Mouse (Mus musculus): Measurements from ENCODE around the gene Arhgap32. TPM values are rescaled to one million over a fixed set of nuclear protein-coding genes. Genes with fewer than 3 reads are reported as not detected.

Arhgap32 gene
- polyA plus RNA-seq, 1 experiment from 2014 or later = 0.32 TPM

DNA sequence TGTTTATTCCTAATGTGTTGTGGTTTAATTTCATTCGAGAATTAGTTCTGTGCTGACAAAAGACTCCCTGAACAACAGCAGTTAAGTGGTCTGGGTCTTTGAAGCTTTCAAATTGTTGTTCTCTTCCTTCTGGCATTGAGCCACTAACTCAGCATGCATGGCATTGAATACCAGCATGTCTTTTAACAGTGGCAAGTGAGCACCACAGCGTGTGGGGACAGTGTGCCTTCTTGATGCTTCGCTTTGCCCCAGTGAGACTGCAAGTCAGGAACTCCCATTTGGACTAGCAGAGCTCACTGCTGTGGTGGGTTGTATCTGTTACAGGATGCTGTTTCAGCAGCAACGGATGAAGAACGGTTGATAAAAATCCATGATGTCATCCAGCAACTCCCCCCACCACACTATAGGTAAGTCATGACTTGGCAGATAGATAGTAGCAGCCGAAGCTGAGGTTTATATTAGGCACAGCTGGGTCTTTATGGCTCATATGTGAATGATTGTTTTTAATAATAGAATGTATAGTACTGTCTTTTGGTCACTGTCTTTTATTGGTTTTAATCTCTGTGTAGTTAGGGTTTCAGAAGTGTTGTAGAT is 130.3 kb downstream of the Arhgap32 start:
- Histone ChIP-seq H3K36me3 (ENCODE audit: control insufficient read depth, insufficient read depth) (no peaks in the 10 kb centered on the region), H3K4me3 (ENCODE audit: low read depth, low read length) (no peak overlapping the region), H3K27me3 (ENCODE audit: control insufficient read depth, insufficient read depth, low read depth, low read length) (no peaks in the 10 kb centered on the region), H3K4me2 (ENCODE audit: low read depth, low read length) (no peak overlapping the region), H3K9me3 (replicated peaks; ENCODE audit: control insufficient read depth, low read length) (no peaks in the 10 kb centered on the region), H3K27ac (ENCODE audit: low read length) (no peak overlapping the region), H3K9ac (ENCODE audit: low read depth, low read length) (no peak overlapping the region), H3K4me1 (ENCODE audit: control insufficient read depth, low read depth, low read length) (no peaks in the 10 kb centered on the region; the same call in 1 of the 2 replicates)
- no peak for ATAC-seq (ENCODE audit: low read depth)
- WGBS (ENCODE audit: insufficient replicate concordance) = 53% methylated on average over 6 of the region's 6 CpGs

GRCm38 (mm10) chr9:32250486-32250885 is 134.6 kb downstream of the Arhgap32 start:
- H3K27ac ChIP-seq (ENCODE audit: low read length) = no peak overlapping the region
- WGBS (ENCODE audit: insufficient replicate concordance) = 47% methylated on average over 4 of the region's 4 CpGs
- H3K27me3 ChIP-seq (ENCODE audit: control insufficient read depth, insufficient read depth, low read depth, low read length) = no peaks in the 10 kb centered on the region
- no peaks in the 10 kb centered on the region for H3K9me3 ChIP-seq (replicated peaks; ENCODE audit: control insufficient read depth, low read length)
- no peak overlapping the region for H3K4me2 ChIP-seq (ENCODE audit: low read depth, low read length)
- no peak for ATAC-seq (ENCODE audit: low read depth)
- no peaks in the 10 kb centered on the region for H3K4me1 ChIP-seq (ENCODE audit: control insufficient read depth, low read depth, low read length)
- H3K36me3 ChIP-seq (ENCODE audit: control insufficient read depth, insufficient read depth) = no peaks in the 10 kb centered on the region
- no peak overlapping the region for H3K9ac ChIP-seq (ENCODE audit: low read depth, low read length)
- H3K4me3 ChIP-seq (ENCODE audit: low read depth, low read length) = no peak overlapping the region

- H3K4me1 ChIP-seq (ENCODE audit: control insufficient read depth, low read depth, low read length) = no peaks in the 10 kb centered on the region
- H3K4me3 ChIP-seq (ENCODE audit: low read depth, low read length) = no peak overlapping the region
- no peak overlapping the region for H3K9ac ChIP-seq (ENCODE audit: low read depth, low read length)
- H3K9me3 ChIP-seq (replicated peaks; ENCODE audit: control insufficient read depth, low read length) = no peaks in the 10 kb centered on the region
- no peaks in the 10 kb centered on the region for H3K36me3 ChIP-seq (ENCODE audit: control insufficient read depth, insufficient read depth)
- no peaks in the 10 kb centered on the region for H3K27me3 ChIP-seq (ENCODE audit: control insufficient read depth, insufficient read depth, low read depth, low read length)
- no peak overlapping the region for H3K4me2 ChIP-seq (ENCODE audit: low read depth, low read length)
- no peak for ATAC-seq (ENCODE audit: low read depth)
- H3K27ac ChIP-seq (ENCODE audit: low read length) = no peak overlapping the region
- 72% methylated on average over 4 of the region's 4 CpGs for WGBS (ENCODE audit: insufficient replicate concordance)
Measured at GRCm38 (mm10) chr9:32253721-32254120, 137.8 kb downstream of the Arhgap32 start.

GRCm38 (mm10) chr9:32257365-32257764 is 141.4 kb downstream of the Arhgap32 start:
- Histone ChIP-seq H3K9me3 (replicated peaks; ENCODE audit: control insufficient read depth, low read length) (no peaks in the 10 kb centered on the region), H3K27me3 (ENCODE audit: control insufficient read depth, insufficient read depth, low read depth, low read length) (no peaks in the 10 kb centered on the region), H3K36me3 (ENCODE audit: control insufficient read depth, insufficient read depth) (no peaks in the 10 kb centered on the region), H3K4me1 (ENCODE audit: control insufficient read depth, low read depth, low read length) (no peaks in the 10 kb centered on the region), H3K4me3 (ENCODE audit: low read depth, low read length) (no peak overlapping the region), H3K4me2 (ENCODE audit: low read depth, low read length) (no peak overlapping the region), H3K27ac (ENCODE audit: low read length) (no peak overlapping the region), H3K9ac (ENCODE audit: low read depth, low read length) (no peak overlapping the region)
- no peak for ATAC-seq (ENCODE audit: low read depth)
- WGBS (ENCODE audit: insufficient replicate concordance) = 78% methylated on average over 8 of the region's 8 CpGs

DNA sequence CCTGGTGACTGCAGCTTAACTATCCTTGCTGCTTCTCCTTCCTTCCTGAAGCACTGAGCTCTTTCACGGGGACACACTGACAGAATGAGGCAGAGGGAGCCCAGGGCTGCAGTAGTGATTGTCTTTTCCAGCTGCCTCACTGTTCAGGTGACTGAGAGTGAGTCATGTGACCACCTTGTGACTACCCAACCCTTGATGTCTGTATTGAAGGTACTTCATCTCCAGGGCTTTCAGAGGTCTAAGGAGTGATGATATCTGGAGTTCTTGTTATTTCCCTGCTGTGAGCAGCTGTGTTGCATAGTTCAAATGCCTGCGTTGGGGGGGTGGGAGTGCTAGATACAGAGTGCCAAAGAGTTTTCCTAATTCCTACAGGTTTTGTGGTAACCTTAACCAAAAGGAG is 141.9 kb downstream of the Arhgap32 start:
- Histone ChIP-seq H3K4me2 (ENCODE audit: low read depth, low read length) (no peak overlapping the region), H3K27ac (ENCODE audit: low read length) (no peak overlapping the region), H3K36me3 (ENCODE audit: control insufficient read depth, insufficient read depth) (no peaks in the 10 kb centered on the region), H3K9ac (ENCODE audit: low read depth, low read length) (no peak overlapping the region), H3K4me3 (ENCODE audit: low read depth, low read length) (no peak overlapping the region), H3K9me3 (replicated peaks; ENCODE audit: control insufficient read depth, low read length) (no peaks in the 10 kb centered on the region), H3K4me1 (ENCODE audit: control insufficient read depth, low read depth, low read length) (no peaks in the 10 kb centered on the region), H3K27me3 (ENCODE audit: control insufficient read depth, insufficient read depth, low read depth, low read length) (no peaks in the 10 kb centered on the region)
- ATAC-seq (ENCODE audit: low read depth) = no peak
- whole genome bisulfite sequencing (ENCODE audit: insufficient replicate concordance) = 58% methylated on average over 2 of the region's 2 CpGs

DNA sequence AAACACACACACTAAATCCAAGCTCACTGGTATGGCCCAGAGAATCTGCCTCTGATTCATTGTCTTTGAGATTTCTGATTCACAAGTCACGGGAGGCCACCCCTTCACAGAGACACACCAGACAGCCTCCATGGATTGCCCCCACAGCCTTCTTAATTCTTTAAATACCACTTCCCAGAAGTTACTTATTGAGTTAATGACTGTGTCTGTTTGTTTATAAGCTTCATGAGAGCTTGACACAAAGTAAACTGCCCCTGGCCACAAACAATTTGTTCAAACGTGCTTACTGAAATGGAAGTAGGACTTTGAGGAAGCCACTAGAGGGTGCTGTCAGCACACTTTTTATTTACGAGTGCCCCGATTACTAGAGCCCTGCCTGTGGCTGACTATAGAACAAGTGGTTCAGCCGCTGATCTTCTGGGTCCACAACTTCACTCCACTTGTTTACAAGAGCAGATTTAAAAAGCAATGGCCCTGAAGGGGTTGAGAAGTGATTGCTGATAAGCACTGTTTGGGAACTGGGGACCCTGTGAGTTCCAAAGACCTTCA is 156.0 kb downstream of the Arhgap32 start:
- Histone ChIP-seq H3K9ac (ENCODE audit: low read depth, low read length) (no peak overlapping the region), H3K36me3 (ENCODE audit: control insufficient read depth, insufficient read depth) (no peaks in the 10 kb centered on the region), H3K4me1 (ENCODE audit: control insufficient read depth, low read depth, low read length) (no peaks in the 10 kb centered on the region), H3K4me3 (ENCODE audit: low read depth, low read length) (no peak overlapping the region), H3K4me2 (ENCODE audit: low read depth, low read length) (no peak overlapping the region), H3K9me3 (replicated peaks; ENCODE audit: control insufficient read depth, low read length) (no peaks in the 10 kb centered on the region), H3K27ac (ENCODE audit: low read length) (no peak overlapping the region), H3K27me3 (ENCODE audit: control insufficient read depth, insufficient read depth, low read depth, low read length) (no peaks in the 10 kb centered on the region)
- no peak for ATAC-seq (ENCODE audit: low read depth)
- 15% methylated on average over 5 of the region's 5 CpGs for WGBS (ENCODE audit: insufficient replicate concordance)

- H3K9me3 ChIP-seq (replicated peaks; ENCODE audit: control insufficient read depth, low read length) = no peaks in the 10 kb centered on the region
- WGBS (ENCODE audit: insufficient replicate concordance) = 66% methylated on average over 5 of the region's 5 CpGs
- no peaks in the 10 kb centered on the region for H3K27me3 ChIP-seq (ENCODE audit: control insufficient read depth, insufficient read depth, low read depth, low read length)
- ATAC-seq (ENCODE audit: low read depth) = no peak
- peaks cover 3% of the 10 kb centered on the region; the same call in 1 of the 2 replicates for H3K4me1 ChIP-seq (ENCODE audit: control insufficient read depth, low read depth, low read length)
- no peak overlapping the region for H3K9ac ChIP-seq (ENCODE audit: low read depth, low read length)
- no peak overlapping the region for H3K4me3 ChIP-seq (ENCODE audit: low read depth, low read length)
- H3K27ac ChIP-seq (ENCODE audit: low read length) = no peak overlapping the region
- no peak overlapping the region for H3K4me2 ChIP-seq (ENCODE audit: low read depth, low read length)
- no peaks in the 10 kb centered on the region for H3K36me3 ChIP-seq (ENCODE audit: control insufficient read depth, insufficient read depth)
Measured at GRCm38 (mm10) chr9:32278052-32278451, 162.1 kb downstream of the Arhgap32 start.

- 27% methylated on average over 3 of the region's 3 CpGs for WGBS (ENCODE audit: insufficient replicate concordance)
- no peak for ATAC-seq (ENCODE audit: low read depth)
- peaks cover 3% of the 10 kb centered on the region; the same call in 1 of the 2 replicates for H3K4me1 ChIP-seq (ENCODE audit: control insufficient read depth, low read depth, low read length)
Measured at GRCm38 (mm10) chr9:32279789-32280188, 163.9 kb downstream of the Arhgap32 start.

GRCm38 (mm10) chr9:32280456-32280855 is 164.5 kb downstream of the Arhgap32 start:
- no peak overlapping the region for H3K4me3 ChIP-seq (ENCODE audit: low read depth, low read length)
- H3K27me3 ChIP-seq (ENCODE audit: control insufficient read depth, insufficient read depth, low read depth, low read length) = no peaks in the 10 kb centered on the region
- no peak overlapping the region for H3K27ac ChIP-seq (ENCODE audit: low read length)
- peaks cover 3% of the 10 kb centered on the region; the same call in 1 of the 2 replicates for H3K4me1 ChIP-seq (ENCODE audit: control insufficient read depth, low read depth, low read length)
- no peaks in the 10 kb centered on the region for H3K36me3 ChIP-seq (ENCODE audit: control insufficient read depth, insufficient read depth)
- H3K4me2 ChIP-seq (ENCODE audit: low read depth, low read length) = no peak overlapping the region
- peak; percentile 62; the same call in 1 of the 2 replicates for ATAC-seq (ENCODE audit: low read depth)
- WGBS (ENCODE audit: insufficient replicate concordance) = 9% methylated on average over 5 of the region's 5 CpGs
- H3K9me3 ChIP-seq (replicated peaks; ENCODE audit: control insufficient read depth, low read length) = no peaks in the 10 kb centered on the region
- H3K9ac ChIP-seq (ENCODE audit: low read depth, low read length) = no peak overlapping the region

More at GRCm38 (mm10) chr9:32279789-32280188, 163.9 kb downstream of the Arhgap32 start:
- Histone ChIP-seq H3K9me3 (replicated peaks; ENCODE audit: control insufficient read depth, low read length) (no peaks in the 10 kb centered on the region), H3K27me3 (ENCODE audit: control insufficient read depth, insufficient read depth, low read depth, low read length) (no peaks in the 10 kb centered on the region), H3K4me3 (ENCODE audit: low read depth, low read length) (no peak overlapping the region), H3K4me2 (ENCODE audit: low read depth, low read length) (no peak overlapping the region), H3K27ac (ENCODE audit: low read length) (no peak overlapping the region), H3K36me3 (ENCODE audit: control insufficient read depth, insufficient read depth) (no peaks in the 10 kb centered on the region), H3K9ac (ENCODE audit: low read depth, low read length) (no peak overlapping the region)
